Mouse (Mus musculus): Measurements from ENCODE around the gene Dna2. TPM values are rescaled to one million over a fixed set of nuclear protein-coding genes. Genes with fewer than 3 reads are reported as not detected.
A peak's percentile ranks its signal among the peaks of the same experiment; 100 is the strongest.

Dna2 gene
- polyA plus RNA-seq, 1 experiment from 2014 or later = 13.7 TPM

DNA sequence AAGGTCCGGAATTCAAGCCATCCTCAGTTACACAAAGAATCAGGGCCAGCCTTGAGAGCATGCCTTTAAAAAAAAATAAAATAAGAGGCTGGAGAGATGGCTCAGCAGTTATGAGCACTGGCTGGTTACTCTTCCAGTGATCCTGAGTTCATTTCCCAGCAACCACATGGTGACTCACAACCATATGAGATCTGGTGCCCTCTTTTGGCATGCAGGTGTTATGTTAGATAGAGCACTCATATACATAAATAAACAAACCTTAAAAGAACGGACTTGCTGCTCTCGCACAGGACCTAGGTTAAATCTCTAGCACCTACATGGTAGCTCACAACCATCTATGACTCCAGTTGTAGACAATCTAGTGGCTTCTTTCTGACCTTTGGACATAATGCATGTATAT is 61.4 kb downstream of the Dna2 start:
- Histone ChIP-seq H3K9ac (ENCODE audit: low read length) (no peak overlapping the region), H3K27ac (replicated peaks in 1 of 2; ENCODE audit: control insufficient read depth in 1 of 2, insufficient read depth in 1 of 2, low read depth in 2 of 2, low read length in 2 of 2) (no peak overlapping the region), H3K36me3 (ENCODE audit: control insufficient read depth, insufficient read depth, low read length) (peaks cover 94% of the 10 kb centered on the region), H3K4me1 (ENCODE audit: control insufficient read depth in 2 of 2, insufficient read depth in 2 of 2, low read length in 2 of 2) (no peaks in the 10 kb centered on the region), H3K4me3 (ENCODE audit: control insufficient read depth in 1 of 2, insufficient read depth in 1 of 2, low read depth in 1 of 2, low read length in 2 of 2) (no peak overlapping the region), H3K4me2 (ENCODE audit: low read length) (no peak overlapping the region), H3K27me3 (ENCODE audit: control insufficient read depth, insufficient read depth, low read length) (no peaks in the 10 kb centered on the region), H3K9me3 (ENCODE audit: control insufficient read depth, low read length) (no peaks in the 10 kb centered on the region)
- 61% methylated on average over 3 of the region's 3 CpGs for WGBS
- ATAC-seq (ENCODE audit: insufficient number of reproducible peaks, insufficient read depth, low FRiP score, low read depth) = no peak

DNA sequence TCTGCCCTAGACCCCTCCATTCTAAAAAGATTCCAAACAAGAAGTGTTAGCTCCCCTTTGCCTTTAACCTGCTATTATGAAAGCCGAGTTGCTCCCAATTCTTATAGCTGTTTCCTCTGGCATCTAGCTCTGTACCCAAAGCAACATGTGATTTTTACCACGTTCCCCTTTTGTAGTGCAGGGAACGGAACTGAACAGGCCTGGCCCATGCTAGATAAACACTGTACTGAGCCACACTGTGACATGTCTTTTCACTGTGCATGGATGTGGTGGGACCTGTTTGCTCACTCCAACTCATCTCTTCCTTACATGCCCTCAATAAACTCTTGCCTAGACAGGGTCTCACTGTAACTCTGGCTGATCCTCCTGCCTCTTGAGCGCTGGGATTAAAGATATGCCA is 63.4 kb downstream of the Dna2 start:
- H3K27ac ChIP-seq (replicated peaks in 1 of 2; ENCODE audit: control insufficient read depth in 1 of 2, insufficient read depth in 1 of 2, low read depth in 2 of 2, low read length in 2 of 2) = no peak overlapping the region
- WGBS = 82% methylated on average over 4 of the region's 4 CpGs
- no peak overlapping the region for H3K9ac ChIP-seq (ENCODE audit: low read length)
- peaks cover 93% of the 10 kb centered on the region for H3K36me3 ChIP-seq (ENCODE audit: control insufficient read depth, insufficient read depth, low read length)
- no peak overlapping the region for H3K4me3 ChIP-seq (ENCODE audit: control insufficient read depth in 1 of 2, insufficient read depth in 1 of 2, low read depth in 1 of 2, low read length in 2 of 2)
- H3K9me3 ChIP-seq (ENCODE audit: control insufficient read depth, low read length) = no peaks in the 10 kb centered on the region
- ATAC-seq (ENCODE audit: insufficient number of reproducible peaks, insufficient read depth, low FRiP score, low read depth) = no peak
- H3K4me1 ChIP-seq (ENCODE audit: control insufficient read depth in 2 of 2, insufficient read depth in 2 of 2, low read length in 2 of 2) = no peaks in the 10 kb centered on the region
- H3K27me3 ChIP-seq (ENCODE audit: control insufficient read depth, insufficient read depth, low read length) = no peaks in the 10 kb centered on the region
- no peak overlapping the region for H3K4me2 ChIP-seq (ENCODE audit: low read length)

DNA sequence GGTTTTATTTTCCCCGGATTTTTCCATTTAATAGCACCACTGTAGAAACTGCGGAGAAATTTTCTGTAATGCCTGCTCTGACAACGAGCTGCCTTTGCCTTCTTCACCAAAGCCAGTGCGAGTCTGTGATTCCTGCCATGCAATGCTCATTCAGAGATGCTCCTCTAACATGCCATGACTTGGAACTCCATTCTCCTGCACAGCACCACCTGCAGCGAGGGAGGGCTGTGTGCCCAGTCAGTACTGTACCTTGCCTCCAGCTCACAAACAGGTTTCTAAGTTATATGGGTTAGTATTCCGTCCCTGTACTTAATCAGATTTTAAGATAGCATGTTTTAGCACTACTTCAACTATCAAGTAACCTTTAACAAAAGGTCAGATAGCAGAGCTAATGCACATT is 64.7 kb downstream of the Dna2 start:
- H3K9ac ChIP-seq (ENCODE audit: low read length) = no peak overlapping the region
- 85% methylated on average over 6 of the region's 6 CpGs for WGBS
- no peak for ATAC-seq (ENCODE audit: insufficient number of reproducible peaks, insufficient read depth, low FRiP score, low read depth)

GRCm38 (mm10) chr10:63013476-63013875 is 66.7 kb downstream of the Dna2 start:
- H3K4me3 ChIP-seq (ENCODE audit: control insufficient read depth in 1 of 2, insufficient read depth in 1 of 2, low read depth in 1 of 2, low read length in 2 of 2) = no peak overlapping the region
- H3K27me3 ChIP-seq (ENCODE audit: control insufficient read depth, insufficient read depth, low read length) = no peaks in the 10 kb centered on the region
- no peaks in the 10 kb centered on the region for H3K9me3 ChIP-seq (ENCODE audit: control insufficient read depth, low read length)
- no peak overlapping the region for H3K4me2 ChIP-seq (ENCODE audit: low read length)
- ATAC-seq (ENCODE audit: insufficient number of reproducible peaks, insufficient read depth, low FRiP score, low read depth) = no peak
- H3K27ac ChIP-seq (replicated peaks in 1 of 2; ENCODE audit: control insufficient read depth in 1 of 2, insufficient read depth in 1 of 2, low read depth in 2 of 2, low read length in 2 of 2) = no peak overlapping the region
- H3K36me3 ChIP-seq (ENCODE audit: control insufficient read depth, insufficient read depth, low read length) = peaks cover 92% of the 10 kb centered on the region
- no peak overlapping the region for H3K9ac ChIP-seq (ENCODE audit: low read length)
- WGBS = 58% methylated on average over 3 of the region's 3 CpGs
- no peaks in the 10 kb centered on the region for H3K4me1 ChIP-seq (ENCODE audit: control insufficient read depth in 2 of 2, insufficient read depth in 2 of 2, low read length in 2 of 2)

More for the DNA sequence above, 64.7 kb downstream of the Dna2 start:
- Histone ChIP-seq H3K4me1 (ENCODE audit: control insufficient read depth in 2 of 2, insufficient read depth in 2 of 2, low read length in 2 of 2) (no peaks in the 10 kb centered on the region), H3K4me2 (ENCODE audit: low read length) (no peak overlapping the region), H3K27me3 (ENCODE audit: control insufficient read depth, insufficient read depth, low read length) (no peaks in the 10 kb centered on the region), H3K9me3 (ENCODE audit: control insufficient read depth, low read length) (no peaks in the 10 kb centered on the region), H3K4me3 (ENCODE audit: control insufficient read depth in 1 of 2, insufficient read depth in 1 of 2, low read depth in 1 of 2, low read length in 2 of 2) (no peak overlapping the region), H3K27ac (replicated peaks in 1 of 2; ENCODE audit: control insufficient read depth in 1 of 2, insufficient read depth in 1 of 2, low read depth in 2 of 2, low read length in 2 of 2) (no peak overlapping the region), H3K36me3 (ENCODE audit: control insufficient read depth, insufficient read depth, low read length) (peaks cover 95% of the 10 kb centered on the region)

- Histone ChIP-seq H3K9ac (ENCODE audit: low read length) (no peak overlapping the region), H3K27me3 (ENCODE audit: control insufficient read depth, insufficient read depth, low read length) (no peaks in the 10 kb centered on the region), H3K4me3 (ENCODE audit: control insufficient read depth in 1 of 2, insufficient read depth in 1 of 2, low read depth in 1 of 2, low read length in 2 of 2) (no peak overlapping the region), H3K36me3 (ENCODE audit: control insufficient read depth, insufficient read depth, low read length) (peaks cover 90% of the 10 kb centered on the region), H3K4me2 (ENCODE audit: low read length) (no peak overlapping the region), H3K27ac (replicated peaks in 1 of 2; ENCODE audit: control insufficient read depth in 1 of 2, insufficient read depth in 1 of 2, low read depth in 2 of 2, low read length in 2 of 2) (no peak overlapping the region), H3K9me3 (ENCODE audit: control insufficient read depth, low read length) (no peaks in the 10 kb centered on the region), H3K4me1 (ENCODE audit: control insufficient read depth in 2 of 2, insufficient read depth in 2 of 2, low read length in 2 of 2) (peaks cover 0 to 3% of the 10 kb centered on the region in 2 experiments; a peak in 1 of 4 replicates)
- 90% methylated on average over 9 of the region's 9 CpGs for WGBS
- ATAC-seq (ENCODE audit: insufficient number of reproducible peaks, insufficient read depth, low FRiP score, low read depth) = no peak
These were observed 67.3 kb downstream of the Dna2 start for GRCm38 (mm10) chr10:63014168-63014567.

- Histone ChIP-seq H3K4me1 (ENCODE audit: control insufficient read depth in 2 of 2, insufficient read depth in 2 of 2, low read length in 2 of 2) (peaks cover 4 to 22% of the 10 kb centered on the region in 2 experiments; a peak in 3 of 4 replicates), H3K27me3 (ENCODE audit: control insufficient read depth, insufficient read depth, low read length) (no peaks in the 10 kb centered on the region), H3K27ac (replicated peaks in 1 of 2; ENCODE audit: control insufficient read depth in 1 of 2, insufficient read depth in 1 of 2, low read depth in 2 of 2, low read length in 2 of 2) (no peak overlapping the region), H3K36me3 (ENCODE audit: control insufficient read depth, insufficient read depth, low read length) (peaks cover 44% of the 10 kb centered on the region), H3K9ac (ENCODE audit: low read length) (no peak overlapping the region), H3K9me3 (ENCODE audit: control insufficient read depth, low read length) (no peaks in the 10 kb centered on the region), H3K4me2 (ENCODE audit: low read length) (no peak overlapping the region), H3K4me3 (ENCODE audit: control insufficient read depth in 1 of 2, insufficient read depth in 1 of 2, low read depth in 1 of 2, low read length in 2 of 2) (no peak overlapping the region)
- 92% methylated on average over 6 of the region's 6 CpGs for WGBS
- ATAC-seq (ENCODE audit: insufficient number of reproducible peaks, insufficient read depth, low FRiP score, low read depth) = no peak
These were observed 72.5 kb downstream of the Dna2 start for GRCm38 (mm10) chr10:63019304-63019703.

GRCm38 (mm10) chr10:63021702-63022101 is 74.9 kb downstream of the Dna2 start:
- Histone ChIP-seq H3K9me3 (ENCODE audit: control insufficient read depth, low read length) (no peaks in the 10 kb centered on the region), H3K9ac (ENCODE audit: low read length) (peak overlapping the region; percentile 100), H3K27me3 (ENCODE audit: control insufficient read depth, insufficient read depth, low read length) (no peaks in the 10 kb centered on the region), H3K36me3 (ENCODE audit: control insufficient read depth, insufficient read depth, low read length) (peaks cover 20% of the 10 kb centered on the region), H3K4me1 (ENCODE audit: control insufficient read depth in 2 of 2, insufficient read depth in 2 of 2, low read length in 2 of 2) (peaks cover 7 to 30% of the 10 kb centered on the region in 2 experiments), H3K4me2 (ENCODE audit: low read length) (peak overlapping the region; percentile 72), H3K27ac (replicated peaks in 1 of 2; ENCODE audit: control insufficient read depth in 1 of 2, insufficient read depth in 1 of 2, low read depth in 2 of 2, low read length in 2 of 2) (no peak overlapping the region), H3K4me3 (ENCODE audit: control insufficient read depth in 1 of 2, insufficient read depth in 1 of 2, low read depth in 1 of 2, low read length in 2 of 2) (peak overlapping the region; percentile 97)
- WGBS = 53% methylated on average over 4 of the region's 4 CpGs
- ATAC-seq (ENCODE audit: insufficient number of reproducible peaks, insufficient read depth, low FRiP score, low read depth) = no peak

GRCm38 (mm10) chr10:63022541-63023120 is 75.8 kb downstream of the Dna2 start:
- no peak for ATAC-seq (ENCODE audit: insufficient number of reproducible peaks, insufficient read depth, low FRiP score, low read depth)
- H3K27me3 ChIP-seq (ENCODE audit: control insufficient read depth, insufficient read depth, low read length) = no peaks in the 10 kb centered on the region
- peak overlapping the region; percentile 100 for H3K9ac ChIP-seq (ENCODE audit: low read length)
- H3K9me3 ChIP-seq (ENCODE audit: control insufficient read depth, low read length) = no peaks in the 10 kb centered on the region
- H3K4me2 ChIP-seq (ENCODE audit: low read length) = peak overlapping the region; percentile 72
- H3K4me1 ChIP-seq (ENCODE audit: control insufficient read depth in 2 of 2, insufficient read depth in 2 of 2, low read length in 2 of 2) = peaks cover 7 to 30% of the 10 kb centered on the region in 2 experiments
- under 1% methylated on average over 27 of the region's 27 CpGs for WGBS
- peak overlapping the region; percentile 100 for H3K27ac ChIP-seq (replicated peaks in 1 of 2; ENCODE audit: control insufficient read depth in 1 of 2, insufficient read depth in 1 of 2, low read depth in 2 of 2, low read length in 2 of 2)
- peaks cover 11% of the 10 kb centered on the region for H3K36me3 ChIP-seq (ENCODE audit: control insufficient read depth, insufficient read depth, low read length)
- H3K4me3 ChIP-seq (ENCODE audit: control insufficient read depth in 1 of 2, insufficient read depth in 1 of 2, low read depth in 1 of 2, low read length in 2 of 2) = peak overlapping the region; percentile 97

Measured in heart, embryonic 14.5 days (tissue).